Mouse (Mus musculus): ENCODE data around the gene H3f3b.

DNA sequence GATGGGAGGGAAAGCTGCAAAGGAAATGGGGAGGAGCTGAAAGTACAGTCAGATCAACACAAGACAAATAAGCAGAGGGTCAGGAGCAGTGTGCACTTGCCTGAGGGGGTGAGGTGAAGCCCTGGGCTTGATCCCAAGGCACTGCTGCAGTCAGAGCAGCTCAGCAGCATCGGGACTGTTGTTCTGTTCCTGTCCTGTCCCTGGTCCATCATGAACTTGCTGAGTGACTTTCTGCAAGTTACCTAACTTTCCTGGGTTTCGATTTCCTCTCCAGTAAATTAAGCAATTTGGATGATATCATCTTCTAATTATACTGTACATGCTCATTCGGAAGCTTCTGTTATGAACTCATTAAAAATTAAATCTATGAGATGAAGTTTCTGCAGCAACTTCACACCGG is at the start of gene H3f3b:
- no peak for TF ChIP-seq CTCF (IDR thresholded peaks at IDR 0.05; ENCODE audit: extremely low read depth, insufficient read length, insufficient replicate concordance, low read depth, low read length)
- TF ChIP-seq POLR2A (IDR thresholded peaks at IDR 0.05; ENCODE audit: low read depth, low read length): no peak
